Mouse (Mus musculus) MEL (cell line): ENCODE results near the gene Ddx51.

ENCODE experiments used
- CTCF ChIP-seq, 3 experiments: IDR thresholded peaks in 2 of 3; conservative IDR thresholded peaks in 1 of 3; 2 replicates each; pipeline ENCODE4 v1.5.1; 2011 to 2012; ENCODE audit warnings: low read length in 3 of 3, low read depth in 2 of 3, mild to moderate bottlenecking in 2 of 3, improper control_type of control experiment in 1 of 3, inconsistent platforms in 1 of 3, mixed read lengths in 1 of 3, moderate library complexity in 1 of 3; ENCODE audit not compliant: control insufficient read depth in 1 of 3, insufficient read depth in 1 of 3, poor library complexity in 1 of 3, severe bottlenecking in 1 of 3
- KAT2A ChIP-seq: conservative IDR thresholded peaks from 2 replicates; pipeline ENCODE4 v1.6.1; 2012; ENCODE audit warnings: low read depth, low read length, improper control_type of control experiment, inconsistent platforms
- MAX ChIP-seq: IDR thresholded peaks from 2 replicates; pipeline ENCODE4 v1.6.1; 2011; ENCODE audit warnings: low read length, improper control_type of control experiment
- MAZ ChIP-seq: IDR thresholded peaks from 2 replicates; pipeline ENCODE4 v1.6.1; 2012; ENCODE audit warnings: low read depth, mild to moderate bottlenecking, inconsistent platforms, low read length, improper control_type of control experiment
- MXI1 ChIP-seq: IDR thresholded peaks from 2 replicates; pipeline ENCODE4 v1.6.1; 2011; ENCODE audit warnings: mild to moderate bottlenecking, low read depth, low read length, improper control_type of control experiment
- NELFE ChIP-seq: IDR thresholded peaks from 2 replicates; pipeline ENCODE4 v1.6.1; 2011; ENCODE audit warnings: low read depth, low read length, improper control_type of control experiment
- POLR2A ChIP-seq, 2 experiments: IDR thresholded peaks; 2 replicates each; pipeline ENCODE4 v1.6.1; 2011 to 2012; ENCODE audit warnings: low read length in 2 of 2, mild to moderate bottlenecking in 2 of 2, control low read depth in 1 of 2, improper control_type of control experiment in 1 of 2, low read depth in 1 of 2, moderate library complexity in 1 of 2; ENCODE audit not compliant: control insufficient read depth in 1 of 2, insufficient read depth in 1 of 2, poor library complexity in 1 of 2
- TCF12 ChIP-seq: IDR thresholded peaks from 2 replicates; pipeline ENCODE4 v1.6.1; 2014; ENCODE audit warnings: low read depth, mild to moderate bottlenecking, inconsistent platforms, low read length, improper control_type of control experiment, moderate library complexity
- ZC3H11A ChIP-seq: IDR thresholded peaks from 2 replicates; pipeline ENCODE4 v1.6.1; 2012; ENCODE audit warnings: low read depth, mild to moderate bottlenecking, inconsistent platforms, low read length, improper control_type of control experiment

DNA sequence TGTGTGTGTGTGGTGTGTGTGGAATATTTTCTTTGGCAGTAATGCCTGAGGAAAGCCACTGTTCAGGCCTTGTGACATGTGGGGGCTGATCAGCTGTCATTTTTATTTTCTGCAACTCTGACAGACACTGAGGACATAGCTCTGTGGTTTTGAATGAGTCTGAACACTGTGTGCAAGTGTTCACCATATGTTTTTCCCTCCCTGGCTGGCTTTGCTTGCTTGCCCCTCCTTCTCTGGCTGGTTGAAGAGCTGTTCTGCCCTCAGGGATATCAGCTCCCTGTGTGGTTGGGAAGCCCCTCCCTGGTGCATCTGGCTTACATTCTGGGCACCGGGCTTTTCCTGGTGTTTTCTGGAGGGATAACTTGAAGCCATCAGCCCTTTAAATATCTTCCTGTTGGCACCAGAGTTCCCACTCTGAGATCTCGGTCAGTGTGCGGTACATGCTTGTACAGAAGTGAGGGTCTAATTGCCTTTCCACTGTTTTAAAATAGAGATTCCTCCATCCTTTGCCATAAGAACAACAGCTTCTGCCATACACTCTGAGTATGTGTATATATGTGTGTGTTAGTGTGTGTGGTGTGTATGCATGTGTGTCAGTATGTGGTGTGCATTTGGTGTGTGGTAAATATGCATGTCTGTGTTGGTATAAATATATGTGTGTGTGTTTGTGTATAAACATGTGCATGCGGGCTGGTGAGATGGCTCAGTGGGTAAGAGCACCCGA, 41.7 kb upstream of the Ddx51 start:
- TF ChIP-seq TCF12 = no peak
- no peak for TF ChIP-seq CTCF (IDR thresholded peaks at IDR 0.05 in 2 of 3, conservative IDR thresholded peaks at IDR 0.05 in 1 of 3; ENCODE audit: control insufficient read depth in 1 of 3, insufficient read depth in 1 of 3, low read depth in 2 of 3, low read length in 3 of 3, poor library complexity in 1 of 3, severe bottlenecking in 1 of 3)
- TF ChIP-seq MAX = no peak
- no peak for TF ChIP-seq POLR2A (IDR thresholded peaks at IDR 0.05; ENCODE audit: control insufficient read depth in 1 of 2, insufficient read depth in 1 of 2, low read depth in 1 of 2, low read length in 2 of 2, poor library complexity in 1 of 2)
- no peak for TF ChIP-seq KAT2A
- TF ChIP-seq ZC3H11A = no peak
- no peak for TF ChIP-seq MAZ
- no peak for TF ChIP-seq MXI1
- TF ChIP-seq NELFE = no peak
